Mouse (Mus musculus) midbrain, embryonic 11.5 days (tissue): ENCODE measurements around the gene Acox3. TPM values are rescaled to one million over a fixed set of nuclear protein-coding genes. Genes with fewer than 3 reads are reported as not detected.

Experiments used
- ATAC-seq: fragments of 200-750 bp; cut with Nextera tagmentation; 2 replicates; pipeline ENCODE4 v1.8.0; 2017; ENCODE audit warnings: moderate TSS enrichment, moderate library complexity; ENCODE audit not compliant: low FRiP score
- DNase-seq: peaks from one replicate; pipeline ENCODE4 v3.0.0; 2015; ENCODE audit warnings: low spot score; ENCODE audit errors: missing footprints
- H3K27ac ChIP-seq: fragments of 300-500 bp; sonication (generic); 2 replicates; pipeline ENCODE4 v1.5.1; 2014; ENCODE audit warnings: low read depth, low read length
- H3K27me3 ChIP-seq: fragments of 300-500 bp; sonication (generic); 2 replicates; pipeline ENCODE4 v1.6.1; 2014; ENCODE audit warnings: mild to moderate bottlenecking, low read length, moderate library complexity, mixed read lengths; ENCODE audit not compliant: control insufficient read depth, insufficient read depth
- H3K36me3 ChIP-seq: fragments of 300-500 bp; sonication (generic); 2 replicates; pipeline ENCODE4 v1.6.1; 2014; ENCODE audit warnings: mild to moderate bottlenecking, low read length, moderate library complexity, mixed read lengths; ENCODE audit not compliant: control insufficient read depth, insufficient read depth
- H3K4me1 ChIP-seq: fragments of 300-500 bp; sonication (generic); 2 replicates; pipeline ENCODE4 v1.6.1; 2014; ENCODE audit warnings: low read length; ENCODE audit not compliant: control insufficient read depth, insufficient read depth
- H3K4me2 ChIP-seq: fragments of 300-500 bp; sonication (generic); 2 replicates; pipeline ENCODE4 v1.6.1; 2014; ENCODE audit warnings: mild to moderate bottlenecking, moderate library complexity
- H3K4me3 ChIP-seq: fragments of 300-500 bp; sonication (generic); 2 replicates; pipeline ENCODE4 v1.5.1; 2014; ENCODE audit warnings: low read depth, low read length
- H3K9ac ChIP-seq: fragments of 300-500 bp; sonication (generic); 2 replicates; pipeline ENCODE4 v1.6.1; 2014; ENCODE audit warnings: low read length
- H3K9me3 ChIP-seq: fragments of 300-500 bp; sonication (generic); 2 replicates; pipeline ENCODE4 v1.6.1; 2016; ENCODE audit warnings: low read length; ENCODE audit not compliant: control insufficient read depth
- WGBS: fragments of 180-500 bp; shearing (Covaris S2); extraction: QIAGEN DNeasy Blood & Tissue Kit; methylation state at CpG from one replicate; pipeline ENCODE4 v1.1.7; 2014; 5-methylcytosine and 5-hydroxymethylcytosine counted together
- polyA plus RNA-seq: library from polyadenylated mRNA; unstranded; fragments of >200 nt; fragmentation: Nextera tagmentation; extraction: Ambion mirVana; gene quantifications from 2 replicates; pipeline ENCODE4 v1.2.1, GENCODE M21; 2014

The Acox3 gene
- 14.6 and 14.9 TPM in 2 replicates for polyA plus RNA-seq

DNA sequence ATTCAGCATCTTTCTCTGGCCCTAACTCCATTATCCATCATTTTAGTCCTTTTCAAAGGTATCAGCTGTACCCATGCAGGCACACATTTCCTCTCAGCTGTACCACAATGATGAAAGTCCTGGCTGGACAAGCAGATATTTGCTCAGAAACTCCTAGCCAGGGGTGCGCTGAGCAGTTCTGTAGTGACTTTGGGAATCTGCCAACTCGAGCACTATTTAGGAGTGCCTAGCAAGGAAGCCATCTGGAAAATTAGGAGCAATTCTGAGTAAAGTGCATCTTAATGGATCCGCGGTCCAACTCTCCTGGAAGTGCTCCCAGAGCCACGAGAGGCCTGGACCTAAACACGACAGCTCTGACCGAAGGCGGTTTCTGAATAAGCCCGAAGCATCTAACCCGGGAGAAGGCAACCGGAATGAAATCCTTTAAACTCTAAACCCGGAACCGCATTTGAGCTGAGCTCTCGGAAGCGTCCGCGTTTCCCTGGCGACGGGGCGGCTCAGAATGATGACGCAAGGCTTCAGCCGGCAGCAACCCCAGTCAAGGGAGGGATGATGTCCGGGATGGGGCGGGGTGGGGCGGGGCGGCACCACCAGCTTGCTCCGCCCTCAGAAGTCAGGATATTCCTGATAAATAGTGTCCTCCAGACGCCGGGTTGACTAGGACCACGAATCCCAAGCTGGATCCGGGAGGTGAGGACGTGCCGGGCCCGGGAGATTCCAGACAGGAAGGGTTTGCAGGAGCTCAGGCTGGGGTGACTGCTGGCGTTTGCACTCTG lies at the start of gene Acox3:
Acox3 (plus strand) TSS at position 596 of the 776 bp plus-strand sequence.
- Histone ChIP-seq H3K36me3 (no peaks in the 10 kb centered on the region), H3K27ac (no peak within 1 kb of the TSS), H3K4me2 (peak within 1 kb of the TSS; percentile 79), H3K27me3 (no peaks in the 10 kb centered on the region), H3K9ac (peak within 1 kb of the TSS; percentile 72), H3K9me3 (no peaks in the 10 kb centered on the region), H3K4me1 (peaks cover 9% of the 10 kb centered on the region; the same call in 1 of the 2 replicates), H3K4me3 (peak within 1 kb of the TSS; percentile 61)
- DNase-seq, result peak; percentile 99
- under 1% methylated on average over 35 of the region's 35 CpGs for WGBS
- peak; percentile 96 for ATAC-seq

DNA sequence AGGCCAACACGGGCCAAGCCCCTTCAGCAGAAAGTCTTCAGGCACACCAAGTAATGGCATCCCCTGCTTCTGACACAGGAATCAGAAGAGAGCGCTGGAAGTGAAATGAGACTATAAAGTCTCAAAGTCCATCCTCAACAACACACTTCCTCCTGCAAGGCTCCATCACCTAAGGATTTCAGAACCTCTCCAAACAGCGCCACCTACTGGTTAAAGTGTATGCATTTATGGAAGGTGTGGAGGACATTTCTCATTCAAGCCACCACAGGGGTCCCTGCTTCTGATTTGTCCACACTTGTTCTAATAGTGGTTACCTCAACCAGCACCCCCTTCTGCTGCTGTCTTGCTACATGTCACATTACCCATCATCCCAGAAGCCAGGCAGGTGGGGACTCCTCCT lies 46.6 kb upstream of the Acox3 start:
- Histone ChIP-seq H3K4me3 (no peak overlapping the region), H3K9ac (no peak overlapping the region), H3K4me2 (no peak overlapping the region), H3K9me3 (no peaks in the 10 kb centered on the region), H3K27ac (no peak overlapping the region), H3K27me3 (no peaks in the 10 kb centered on the region), H3K36me3 (no peaks in the 10 kb centered on the region), H3K4me1 (no peaks in the 10 kb centered on the region)
- ATAC-seq (no peak), DNase-seq (peak; percentile 78)
- whole genome bisulfite sequencing, result 70% methylated on average over 3 of the region's 3 CpGs

DNA sequence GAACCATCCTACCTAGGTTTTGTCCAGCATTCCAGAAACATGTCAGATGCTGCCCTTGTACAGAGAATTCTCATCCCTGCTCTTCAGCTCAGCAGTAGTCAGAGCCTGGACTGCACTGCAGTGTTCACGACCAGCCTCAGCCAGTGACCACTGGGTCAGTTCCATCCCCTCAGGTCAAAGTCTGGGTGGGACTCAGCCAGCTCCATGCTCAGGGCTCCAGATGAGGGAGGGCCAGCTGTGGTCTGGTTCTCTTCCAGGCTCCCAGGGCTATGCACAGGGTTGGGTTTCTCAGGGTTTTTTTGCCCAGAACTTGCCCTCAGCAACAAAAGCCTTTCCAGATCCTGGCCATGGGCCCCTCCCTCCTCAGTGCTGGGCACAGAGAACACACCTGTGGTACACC lies 45.4 kb upstream of the Acox3 start:
- DNase-seq (no peak), ATAC-seq (no peak)
- no peak overlapping the region for H3K4me3 ChIP-seq
- no peaks in the 10 kb centered on the region for H3K4me1 ChIP-seq
- H3K4me2 ChIP-seq, result no peak overlapping the region
- H3K27ac ChIP-seq, result no peak overlapping the region
- no peak overlapping the region for H3K9ac ChIP-seq
- WGBS, result 68% methylated on average over 1 of the region's 1 CpGs
- no peaks in the 10 kb centered on the region for H3K36me3 ChIP-seq
- H3K9me3 ChIP-seq, result no peaks in the 10 kb centered on the region
- H3K27me3 ChIP-seq, result no peaks in the 10 kb centered on the region

DNA sequence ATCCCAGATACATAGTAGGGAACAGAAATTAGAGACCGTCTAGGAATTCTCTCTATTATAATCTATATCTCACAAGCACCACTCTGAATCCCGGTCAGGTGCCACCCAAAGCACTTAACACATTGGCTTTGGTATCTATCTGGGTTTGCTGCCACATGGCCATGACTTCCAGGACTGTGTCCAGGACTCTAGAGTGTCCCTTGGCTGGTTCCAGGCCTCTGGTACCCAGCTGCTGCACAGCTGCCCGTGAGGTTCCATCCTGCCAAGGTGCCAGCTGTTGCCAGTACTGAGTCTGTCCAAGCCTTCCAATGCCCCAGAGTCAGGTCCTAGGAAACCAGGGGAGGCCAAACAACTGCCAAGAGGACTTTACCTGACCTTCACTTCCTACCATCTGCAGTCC lies 44.8 kb upstream of the Acox3 start:
- WGBS, result 89% methylated on average over 3 of the region's 3 CpGs
- Histone ChIP-seq H3K9ac (no peak overlapping the region), H3K27me3 (no peaks in the 10 kb centered on the region), H3K9me3 (no peaks in the 10 kb centered on the region), H3K4me3 (no peak overlapping the region), H3K36me3 (no peaks in the 10 kb centered on the region), H3K4me2 (no peak overlapping the region), H3K27ac (no peak overlapping the region), H3K4me1 (no peaks in the 10 kb centered on the region)
- DNase-seq (no peak), ATAC-seq (no peak)

DNA sequence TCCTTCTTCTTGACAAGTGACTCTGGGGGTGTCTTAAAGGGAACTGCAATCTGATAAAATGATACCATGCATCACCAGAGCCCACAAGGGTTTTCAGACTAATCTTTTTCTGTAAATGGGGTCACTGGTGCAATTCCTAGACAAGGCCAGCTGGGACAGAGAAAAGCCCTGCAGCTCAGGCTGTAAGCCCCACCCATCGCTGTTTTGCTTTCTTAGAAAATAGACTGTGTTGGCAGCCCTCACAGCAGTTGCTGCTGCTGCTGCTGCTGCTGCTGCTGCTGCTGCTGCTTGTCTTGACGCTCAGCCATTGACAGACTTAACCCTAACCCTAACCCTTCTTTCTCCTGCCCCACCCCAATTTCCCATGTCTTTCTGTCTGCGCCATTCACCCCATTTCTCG lies 43.3 kb upstream of the Acox3 start:
- no peak overlapping the region for H3K9ac ChIP-seq
- H3K4me1 ChIP-seq, result no peaks in the 10 kb centered on the region
- H3K36me3 ChIP-seq, result no peaks in the 10 kb centered on the region
- no peak for ATAC-seq
- H3K27ac ChIP-seq, result no peak overlapping the region
- no peaks in the 10 kb centered on the region for H3K9me3 ChIP-seq
- 62% methylated on average over 4 of the region's 4 CpGs for WGBS
- no peak overlapping the region for H3K4me3 ChIP-seq
- no peak for DNase-seq
- no peaks in the 10 kb centered on the region for H3K27me3 ChIP-seq
- H3K4me2 ChIP-seq, result no peak overlapping the region

DNA sequence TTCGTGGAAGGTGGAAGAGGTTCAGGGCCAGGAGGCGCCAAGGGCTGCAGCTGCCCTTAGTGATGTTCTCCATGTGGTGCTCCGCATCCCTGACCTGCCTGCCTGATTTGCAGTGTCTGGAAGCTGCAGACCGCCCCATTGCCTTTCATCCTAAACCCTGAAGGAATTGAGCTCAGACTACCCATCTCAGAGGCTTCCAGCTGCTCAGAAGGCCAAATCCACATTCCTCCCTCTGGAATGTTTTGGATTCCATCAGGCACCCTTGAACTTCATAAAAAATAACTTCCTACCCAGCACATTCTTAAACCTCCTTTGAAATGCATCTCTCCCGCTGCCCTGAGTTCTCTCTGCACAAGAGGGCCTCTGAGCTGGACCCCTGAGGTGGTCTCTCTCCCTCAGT lies 42.3 kb upstream of the Acox3 start:
- Histone ChIP-seq H3K27me3 (no peaks in the 10 kb centered on the region), H3K4me1 (no peaks in the 10 kb centered on the region), H3K4me2 (no peak overlapping the region), H3K27ac (no peak overlapping the region), H3K4me3 (no peak overlapping the region), H3K9me3 (no peaks in the 10 kb centered on the region), H3K9ac (no peak overlapping the region), H3K36me3 (no peaks in the 10 kb centered on the region)
- 55% methylated on average over 5 of the region's 5 CpGs for WGBS
- ATAC-seq (no peak), DNase-seq (no peak)

DNA sequence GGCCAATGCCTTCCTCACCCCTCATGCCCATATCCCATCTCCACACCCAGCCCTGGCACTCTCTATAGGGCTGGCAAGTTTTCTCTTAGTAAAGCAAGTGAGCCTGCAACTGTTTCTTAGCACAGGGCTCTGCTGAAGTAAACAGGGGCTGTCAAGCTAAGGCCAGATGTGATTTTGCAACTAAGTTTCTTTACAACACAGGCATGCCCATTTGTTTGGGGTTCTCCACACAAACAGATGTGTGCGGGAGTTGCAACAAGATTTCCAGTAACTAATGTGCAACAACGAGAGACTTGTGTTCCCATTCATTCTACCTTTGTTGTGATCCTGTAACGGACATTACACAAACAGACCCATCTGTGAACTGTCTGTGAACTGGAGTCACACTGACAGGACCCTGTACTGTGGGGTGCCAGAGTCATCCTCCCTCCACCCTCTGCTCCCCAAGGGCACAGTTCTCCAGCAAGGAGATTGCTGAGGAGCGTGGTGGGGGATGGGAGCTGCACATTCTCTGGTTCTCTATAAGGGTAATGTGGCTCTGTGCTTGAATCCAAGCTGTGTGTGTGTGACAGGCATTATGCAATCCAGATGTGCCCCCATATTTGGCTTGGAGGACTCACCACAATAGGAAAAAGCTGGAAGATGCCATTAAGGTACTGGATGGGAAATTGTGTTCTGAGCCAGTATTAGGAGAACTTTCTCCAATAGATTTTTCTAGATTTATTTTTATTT lies 41.6 kb upstream of the Acox3 start:
- peak; percentile 80 for DNase-seq
- Histone ChIP-seq H3K9me3 (no peaks in the 10 kb centered on the region), H3K9ac (no peak overlapping the region), H3K4me3 (no peak overlapping the region), H3K36me3 (no peaks in the 10 kb centered on the region), H3K27me3 (no peaks in the 10 kb centered on the region), H3K4me1 (no peaks in the 10 kb centered on the region), H3K27ac (no peak overlapping the region), H3K4me2 (no peak overlapping the region)
- ATAC-seq, result no peak
- WGBS, result 76% methylated on average over 4 of the region's 4 CpGs

DNA sequence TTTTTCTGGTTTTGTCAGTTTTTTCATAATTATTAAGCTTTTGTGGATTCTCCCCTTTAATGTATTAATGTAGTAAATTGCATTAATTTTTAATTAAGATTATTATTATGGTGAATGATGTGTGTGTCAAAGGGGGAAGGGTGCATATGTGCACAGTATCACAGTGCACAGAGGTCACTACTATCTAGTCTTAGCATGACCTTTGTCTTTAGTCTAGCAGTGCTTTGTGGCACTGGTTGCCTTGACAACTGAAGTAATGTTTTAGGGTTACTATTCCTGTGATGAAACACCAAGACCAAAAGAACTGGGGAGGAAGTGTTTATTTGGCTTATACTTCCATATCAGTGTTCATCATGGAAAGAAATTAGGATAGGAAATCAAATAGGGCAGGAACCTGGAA lies 36.7 kb upstream of the Acox3 start:
- Histone ChIP-seq H3K9me3 (no peaks in the 10 kb centered on the region), H3K4me3 (no peak overlapping the region), H3K27ac (no peak overlapping the region), H3K36me3 (no peaks in the 10 kb centered on the region), H3K27me3 (no peaks in the 10 kb centered on the region), H3K4me1 (no peaks in the 10 kb centered on the region), H3K9ac (no peak overlapping the region), H3K4me2 (no peak overlapping the region)
- DNase-seq, result no peak
- ATAC-seq, result no peak
